Mouse (Mus musculus) spleen, adult 18-20 months (tissue): ENCODE results near the gene Depdc1b.

Source experiments
- DNase-seq, 2 experiments: peaks; one replicate each; pipeline ENCODE4 v3.0.0; 2022; ENCODE audit warnings: mixed read lengths in 2 of 2

Depdc1b gene

GRCm38 (mm10) chr13:108448348-108448931, 132.3 kb downstream of the Depdc1b start:
- DNase-seq: no peak

DNA sequence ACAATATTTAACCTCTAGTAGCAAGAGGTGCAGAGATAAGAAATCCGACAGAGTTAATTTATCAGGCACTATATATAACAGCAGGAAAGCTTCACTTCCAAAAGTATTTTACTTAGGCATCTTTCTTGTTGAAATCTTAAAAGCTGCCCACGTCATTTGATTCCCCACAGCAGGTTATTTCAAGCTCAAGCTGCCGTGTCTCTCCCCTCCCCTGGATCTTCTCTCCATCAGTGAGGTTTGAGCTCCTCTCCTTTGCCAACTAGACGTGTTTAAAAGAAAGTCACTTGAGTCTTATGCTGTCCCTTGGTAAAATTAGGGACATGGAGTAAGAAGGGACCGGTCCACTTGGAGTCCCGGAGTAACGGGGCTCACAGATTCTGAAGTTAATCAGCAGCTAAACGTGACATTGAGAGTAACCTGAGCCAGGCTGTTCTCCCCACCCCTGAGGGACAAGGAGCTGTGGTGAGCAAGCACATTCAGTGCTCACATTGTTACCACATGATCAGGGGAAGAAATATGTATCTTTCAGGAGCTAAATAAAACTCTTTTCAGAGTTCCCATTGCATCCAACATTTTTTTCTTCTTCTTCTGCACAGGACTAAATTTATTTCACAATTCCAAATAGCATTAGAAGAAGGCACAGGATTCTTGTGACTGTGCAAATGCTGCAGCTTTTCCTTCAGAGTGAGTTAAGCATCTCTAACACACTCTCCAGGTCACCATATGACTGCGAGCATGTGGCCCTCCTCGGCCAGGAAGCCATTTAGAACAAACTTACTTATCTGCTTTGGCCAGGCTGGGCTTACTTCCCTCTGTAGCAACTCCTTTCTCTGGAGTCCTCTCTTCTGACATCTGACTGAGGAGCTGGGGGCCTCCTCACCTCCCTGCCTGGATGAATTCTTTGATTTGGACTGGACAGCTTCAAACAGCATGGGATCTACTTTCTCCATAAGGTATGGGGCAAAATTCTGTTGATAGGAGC, 133.3 kb downstream of the Depdc1b start, which contains the start of gene Pde4d:
TSS of gene Pde4d (plus strand) at position 833 of the 982 bp plus-strand sequence.
- DNase-seq: no peak

DNA sequence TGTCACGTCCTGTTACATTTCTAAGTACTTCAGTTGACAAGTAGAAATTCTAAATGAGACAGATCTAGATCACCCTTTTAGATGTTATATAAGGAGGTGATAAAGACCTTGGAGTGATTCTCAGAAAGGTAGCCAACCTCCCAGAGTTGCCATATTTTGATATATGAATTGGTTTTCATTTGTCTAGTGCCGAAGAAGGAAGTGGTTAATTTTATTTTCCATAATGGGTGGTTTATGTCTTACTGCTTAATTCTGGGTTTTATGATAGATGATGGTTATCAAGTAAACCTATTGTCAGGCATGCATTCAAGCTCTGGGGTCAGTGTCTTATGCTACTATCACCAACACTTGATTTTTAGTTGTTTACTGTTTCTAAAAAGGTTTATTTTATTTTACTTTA, 135.0 kb downstream of the Depdc1b start:
- no peak for DNase-seq

GRCm38 (mm10) chr13:108453064-108453919, 137.2 kb downstream of the Depdc1b start:
- DNase-seq: no peak
